Mouse (Mus musculus): Measurements from ENCODE around the gene Polm. TPM values are rescaled to one million over a fixed set of nuclear protein-coding genes. Genes with fewer than 3 reads are reported as not detected.
A peak's percentile ranks its signal among the peaks of the same experiment; 100 is the strongest.

The Polm gene
- polyA plus RNA-seq, 1 experiment from 2014 or later: 9.9 TPM

DNA sequence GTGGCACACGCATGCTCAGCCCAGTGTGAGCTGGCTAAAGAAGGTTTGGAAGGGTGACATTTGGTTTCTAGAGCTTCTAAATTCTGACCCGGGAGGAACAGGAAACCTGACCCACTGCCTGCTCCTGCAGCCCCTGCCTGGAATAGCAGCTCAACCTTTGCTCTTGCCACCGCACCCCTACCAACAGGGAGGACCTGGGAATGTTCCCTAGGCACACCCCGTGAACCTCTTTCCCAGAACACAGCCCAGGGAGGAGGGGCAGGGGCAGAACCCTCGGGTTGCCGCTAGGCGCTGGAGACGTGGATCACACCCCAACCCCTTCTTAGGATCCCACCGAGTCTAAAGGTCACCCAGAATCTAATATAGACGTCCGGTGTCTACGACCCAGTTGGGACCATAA, 35.8 kb downstream of the Polm start:
- no peak overlapping the region for H3K9ac ChIP-seq
- 70% methylated on average over 12 of the region's 12 CpGs for WGBS
- H3K9me3 ChIP-seq: no peaks in the 10 kb centered on the region
- ATAC-seq (ENCODE audit: insufficient number of reproducible peaks, insufficient read depth, low FRiP score, low TSS enrichment): no peak
- H3K27ac ChIP-seq: no peak overlapping the region
- no peak overlapping the region for H3K4me3 ChIP-seq
- no peaks in the 10 kb centered on the region for H3K27me3 ChIP-seq
- peaks cover 18% of the 10 kb centered on the region for H3K4me1 ChIP-seq
- H3K36me3 ChIP-seq: peaks cover 43% of the 10 kb centered on the region
- H3K4me2 ChIP-seq (replicated peaks): no peak overlapping the region

DNA sequence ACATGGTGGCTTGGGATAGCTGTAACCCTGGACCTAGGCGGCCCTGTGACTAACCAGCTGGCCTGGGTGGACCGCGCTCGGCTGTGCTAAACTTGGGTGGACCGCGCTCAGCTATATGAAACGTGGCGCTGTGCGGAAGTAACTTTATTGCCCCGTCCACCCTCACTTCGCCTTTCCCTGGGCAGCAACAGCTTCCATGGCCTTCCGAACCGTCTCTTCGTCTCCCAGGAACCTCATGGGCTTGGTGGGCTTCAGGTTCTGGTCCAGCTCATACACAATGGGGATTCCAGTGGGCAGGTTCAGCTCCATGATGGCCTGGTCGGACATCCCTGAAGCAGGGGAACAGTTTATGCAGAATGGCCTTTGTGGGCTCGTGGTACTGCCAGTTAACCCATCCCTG, 36.3 kb downstream of the Polm start:
- Histone ChIP-seq H3K27me3 (no peaks in the 10 kb centered on the region), H3K4me3 (no peak overlapping the region), H3K9ac (no peak overlapping the region), H3K27ac (no peak overlapping the region), H3K9me3 (no peaks in the 10 kb centered on the region), H3K4me2 (replicated peaks) (no peak overlapping the region), H3K4me1 (peaks cover 18% of the 10 kb centered on the region), H3K36me3 (peaks cover 48% of the 10 kb centered on the region)
- no peak for ATAC-seq (ENCODE audit: insufficient number of reproducible peaks, insufficient read depth, low FRiP score, low TSS enrichment)
- WGBS: 94% methylated on average over 16 of the region's 16 CpGs

DNA sequence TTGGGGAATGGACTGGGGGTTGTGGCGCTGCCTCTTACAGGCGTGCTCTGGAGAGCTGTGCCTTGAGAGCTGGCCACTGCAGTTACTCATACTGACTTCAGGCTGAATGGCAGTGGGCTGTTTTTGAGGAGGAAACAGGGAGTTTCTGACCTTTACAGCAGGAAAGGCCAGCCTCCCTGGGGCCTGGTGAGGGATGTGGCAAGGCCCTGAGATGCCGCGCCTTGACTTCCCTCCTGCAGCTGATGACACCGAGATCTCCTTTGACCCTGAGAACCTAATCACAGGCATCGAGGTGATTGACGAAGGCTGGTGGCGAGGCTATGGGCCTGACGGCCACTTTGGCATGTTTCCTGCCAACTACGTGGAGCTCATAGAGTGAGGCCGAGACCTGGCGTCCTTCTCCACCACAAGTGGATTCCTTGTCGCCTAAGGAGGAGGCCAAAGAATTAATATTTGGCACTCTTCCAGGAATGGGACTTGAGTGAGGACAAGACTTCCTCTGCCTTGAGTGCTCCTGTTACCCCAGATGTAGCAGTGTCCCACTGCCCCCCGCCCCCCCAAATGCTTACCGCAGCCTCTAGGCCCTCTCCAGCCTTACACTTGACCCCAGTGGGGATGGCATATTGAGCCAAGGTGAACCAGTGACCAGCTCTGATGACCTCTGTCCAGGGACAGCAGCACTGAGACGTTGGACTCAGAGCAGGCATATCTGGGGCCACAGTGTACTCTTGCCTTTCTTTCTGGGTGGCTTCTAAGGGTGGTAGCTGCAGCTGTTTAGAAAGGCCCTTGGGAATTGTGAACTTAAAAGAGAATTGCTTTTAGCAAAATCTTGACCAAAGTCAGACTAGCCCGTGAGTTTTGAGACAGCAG, 38.0 kb downstream of the Polm start:
- no peak for ATAC-seq (ENCODE audit: insufficient number of reproducible peaks, insufficient read depth, low FRiP score, low TSS enrichment)
- H3K9me3 ChIP-seq: no peaks in the 10 kb centered on the region
- no peak overlapping the region for H3K4me2 ChIP-seq (replicated peaks)
- H3K4me1 ChIP-seq: peaks cover 18% of the 10 kb centered on the region
- H3K27me3 ChIP-seq: no peaks in the 10 kb centered on the region
- H3K36me3 ChIP-seq: peaks cover 64% of the 10 kb centered on the region
- no peak overlapping the region for H3K27ac ChIP-seq
- no peak overlapping the region for H3K9ac ChIP-seq
- WGBS: 84% methylated on average over 17 of the region's 17 CpGs
- no peak overlapping the region for H3K4me3 ChIP-seq

DNA sequence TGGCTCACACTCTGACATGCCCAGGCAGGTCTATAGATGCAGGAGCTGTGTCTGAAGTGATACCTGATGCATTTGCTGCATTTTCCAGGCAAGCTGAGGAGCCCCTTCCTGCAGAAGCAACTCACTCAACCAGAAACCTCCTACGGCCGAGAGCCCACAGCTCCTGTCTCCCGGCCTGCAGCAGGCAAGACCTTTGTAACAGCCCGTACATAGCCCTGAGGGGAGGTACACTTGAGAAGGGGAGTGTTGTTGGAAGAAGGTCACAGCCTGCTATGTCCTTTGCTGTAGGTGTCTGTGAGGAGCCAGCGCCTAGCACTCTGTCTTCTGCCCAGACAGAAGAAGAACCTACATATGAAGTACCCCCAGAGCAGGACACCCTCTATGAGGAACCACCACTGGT, 39.9 kb downstream of the Polm start:
- peak overlapping the region; percentile 11; the same call in 1 of the 2 replicates for H3K27ac ChIP-seq
- H3K9ac ChIP-seq: no peak overlapping the region
- H3K4me1 ChIP-seq: peaks cover 8% of the 10 kb centered on the region; the same call in 1 of the 2 replicates
- WGBS: 86% methylated on average over 5 of the region's 5 CpGs
- no peaks in the 10 kb centered on the region for H3K27me3 ChIP-seq
- H3K4me3 ChIP-seq: no peak overlapping the region
- ATAC-seq (ENCODE audit: insufficient number of reproducible peaks, insufficient read depth, low FRiP score, low TSS enrichment): no peak
- H3K36me3 ChIP-seq: peaks cover 81% of the 10 kb centered on the region
- H3K9me3 ChIP-seq: no peaks in the 10 kb centered on the region
- no peak overlapping the region for H3K4me2 ChIP-seq (replicated peaks)

DNA sequence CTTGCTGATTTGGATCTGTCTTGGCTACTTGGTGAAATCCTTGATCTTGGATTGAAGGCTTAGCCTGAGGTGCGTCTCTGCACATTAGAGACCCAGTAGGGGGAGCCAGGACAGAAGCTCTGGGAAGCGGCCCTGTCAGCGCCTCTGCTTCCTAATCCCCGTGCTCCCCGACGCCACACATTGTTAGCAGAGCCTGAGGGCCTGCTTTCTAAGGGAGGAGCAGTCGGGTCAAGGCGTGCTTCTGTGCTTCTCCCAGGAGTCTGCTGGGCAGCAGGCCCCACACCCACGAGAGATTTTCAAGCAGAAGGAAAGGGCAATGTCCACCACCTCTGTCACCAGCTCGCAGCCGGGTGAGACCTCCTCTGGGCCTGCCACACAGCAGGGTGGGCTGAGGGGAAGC, 40.4 kb downstream of the Polm start:
- H3K4me2 ChIP-seq (replicated peaks): no peak overlapping the region
- H3K4me3 ChIP-seq: no peak overlapping the region
- H3K9ac ChIP-seq: no peak overlapping the region
- 66% methylated on average over 11 of the region's 11 CpGs for WGBS
- peaks cover 4% of the 10 kb centered on the region; the same call in 1 of the 2 replicates for H3K4me1 ChIP-seq
- peak overlapping the region; percentile 11; the same call in 1 of the 2 replicates for H3K27ac ChIP-seq
- ATAC-seq (ENCODE audit: insufficient number of reproducible peaks, insufficient read depth, low FRiP score, low TSS enrichment): no peak
- no peaks in the 10 kb centered on the region for H3K9me3 ChIP-seq
- no peaks in the 10 kb centered on the region for H3K27me3 ChIP-seq
- peaks cover 86% of the 10 kb centered on the region for H3K36me3 ChIP-seq

DNA sequence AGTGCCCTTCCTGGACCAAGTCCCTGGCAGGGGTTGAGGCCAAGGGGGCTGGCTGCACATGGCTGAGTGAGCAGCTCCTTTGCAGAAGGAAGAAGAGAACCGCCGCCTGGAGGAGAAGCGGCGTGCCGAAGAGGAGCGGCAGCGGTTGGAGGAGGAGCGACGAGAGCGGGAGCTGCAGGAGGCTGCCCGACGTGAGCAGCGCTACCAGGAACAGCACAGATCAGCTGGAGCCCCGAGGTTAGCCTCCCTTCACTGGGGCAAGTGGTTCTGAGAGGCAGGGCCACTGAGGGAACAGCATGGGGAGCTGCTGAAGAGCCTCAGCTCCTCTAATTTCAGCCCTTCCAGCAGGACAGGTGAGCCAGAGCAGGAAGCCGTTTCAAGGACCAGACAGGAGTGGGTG, 40.9 kb downstream of the Polm start:
- Histone ChIP-seq H3K9me3 (no peaks in the 10 kb centered on the region), H3K27me3 (no peaks in the 10 kb centered on the region), H3K4me1 (no peaks in the 10 kb centered on the region), H3K27ac (no peak overlapping the region), H3K9ac (no peak overlapping the region), H3K4me2 (replicated peaks) (no peak overlapping the region), H3K36me3 (peaks cover 91% of the 10 kb centered on the region), H3K4me3 (no peak overlapping the region)
- ATAC-seq (ENCODE audit: insufficient number of reproducible peaks, insufficient read depth, low FRiP score, low TSS enrichment): no peak
- WGBS: 87% methylated on average over 15 of the region's 15 CpGs

DNA sequence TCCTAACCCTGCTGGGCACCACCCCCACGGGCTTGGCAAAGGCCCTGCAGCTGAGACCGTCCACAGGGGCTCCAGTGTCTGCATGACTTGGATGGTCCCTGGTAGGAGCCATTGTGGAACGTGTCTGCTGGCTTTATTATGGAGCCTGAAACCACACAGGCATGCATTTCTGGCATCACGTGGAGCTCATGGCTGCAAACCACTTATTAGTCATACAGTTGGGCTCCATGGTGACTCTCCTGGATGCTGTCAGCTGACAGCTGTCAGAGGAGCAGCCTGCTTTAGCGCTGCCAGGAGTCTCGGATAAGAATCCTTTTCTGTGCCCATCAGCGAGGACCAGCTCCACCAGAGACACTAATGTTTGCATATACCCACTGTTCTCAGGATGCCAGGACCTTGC, 42.1 kb downstream of the Polm start:
- Histone ChIP-seq H3K27ac (no peak overlapping the region), H3K4me2 (replicated peaks) (no peak overlapping the region), H3K9me3 (no peaks in the 10 kb centered on the region), H3K27me3 (no peaks in the 10 kb centered on the region), H3K36me3 (peaks cover 92% of the 10 kb centered on the region), H3K9ac (no peak overlapping the region), H3K4me1 (no peaks in the 10 kb centered on the region), H3K4me3 (no peak overlapping the region)
- WGBS: 94% methylated on average over 7 of the region's 7 CpGs
- ATAC-seq (ENCODE audit: insufficient number of reproducible peaks, insufficient read depth, low FRiP score, low TSS enrichment): no peak

DNA sequence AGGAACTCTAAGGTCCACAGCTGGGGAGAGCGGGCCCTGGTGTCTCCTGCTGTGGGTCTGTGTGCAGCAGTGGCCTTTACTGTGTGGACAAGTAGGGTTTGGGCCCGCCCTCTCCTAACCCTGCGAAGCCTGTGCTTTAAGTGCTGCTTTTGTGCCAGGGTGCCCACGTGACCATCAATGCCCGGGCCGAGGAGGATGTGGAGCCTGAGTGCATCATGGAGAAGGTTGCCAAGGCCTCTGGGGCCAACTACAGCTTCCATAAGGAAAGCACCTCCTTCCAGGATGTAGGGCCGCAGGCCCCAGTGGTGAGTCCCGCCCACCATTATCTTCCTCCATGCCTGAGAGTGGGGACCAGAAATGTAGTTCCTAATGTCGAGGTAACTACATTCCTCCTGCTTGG, 42.5 kb downstream of the Polm start:
- Histone ChIP-seq H3K27me3 (no peaks in the 10 kb centered on the region), H3K36me3 (peaks cover 89% of the 10 kb centered on the region), H3K4me1 (no peaks in the 10 kb centered on the region), H3K4me3 (no peak overlapping the region), H3K4me2 (replicated peaks) (no peak overlapping the region), H3K9ac (no peak overlapping the region), H3K9me3 (no peaks in the 10 kb centered on the region), H3K27ac (no peak overlapping the region)
- no peak for ATAC-seq (ENCODE audit: insufficient number of reproducible peaks, insufficient read depth, low FRiP score, low TSS enrichment)
- WGBS: 93% methylated on average over 9 of the region's 9 CpGs

DNA sequence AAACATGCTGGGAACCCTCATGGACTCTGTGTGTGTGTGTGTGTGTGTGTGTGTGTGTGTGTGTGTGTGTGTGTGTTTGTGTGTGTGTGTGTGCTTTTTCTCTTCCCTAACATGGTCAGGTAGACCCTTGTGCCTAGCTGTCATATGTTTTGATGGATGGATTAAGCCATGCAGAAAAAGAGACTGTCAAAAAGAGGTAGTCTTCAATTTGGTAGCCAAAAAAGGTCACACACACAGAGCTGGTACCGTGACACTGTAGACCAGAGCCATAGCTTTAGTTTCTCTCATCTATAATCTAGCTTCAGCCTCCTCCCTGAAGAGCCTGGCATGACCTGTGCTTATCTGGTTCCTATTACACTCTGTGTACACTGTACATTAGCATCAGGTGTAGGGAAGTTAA, 47.4 kb downstream of the Polm start:
- H3K27me3 ChIP-seq: no peaks in the 10 kb centered on the region
- no peak overlapping the region for H3K27ac ChIP-seq
- no peak overlapping the region for H3K4me2 ChIP-seq (replicated peaks)
- no peak for ATAC-seq (ENCODE audit: insufficient number of reproducible peaks, insufficient read depth, low FRiP score, low TSS enrichment)
- H3K4me1 ChIP-seq: peaks cover 19% of the 10 kb centered on the region
- H3K36me3 ChIP-seq: peaks cover 43% of the 10 kb centered on the region
- H3K9me3 ChIP-seq: no peaks in the 10 kb centered on the region
- whole genome bisulfite sequencing: 88% methylated on average over 1 of the region's 1 CpGs
- no peak overlapping the region for H3K9ac ChIP-seq
- no peak overlapping the region for H3K4me3 ChIP-seq

DNA sequence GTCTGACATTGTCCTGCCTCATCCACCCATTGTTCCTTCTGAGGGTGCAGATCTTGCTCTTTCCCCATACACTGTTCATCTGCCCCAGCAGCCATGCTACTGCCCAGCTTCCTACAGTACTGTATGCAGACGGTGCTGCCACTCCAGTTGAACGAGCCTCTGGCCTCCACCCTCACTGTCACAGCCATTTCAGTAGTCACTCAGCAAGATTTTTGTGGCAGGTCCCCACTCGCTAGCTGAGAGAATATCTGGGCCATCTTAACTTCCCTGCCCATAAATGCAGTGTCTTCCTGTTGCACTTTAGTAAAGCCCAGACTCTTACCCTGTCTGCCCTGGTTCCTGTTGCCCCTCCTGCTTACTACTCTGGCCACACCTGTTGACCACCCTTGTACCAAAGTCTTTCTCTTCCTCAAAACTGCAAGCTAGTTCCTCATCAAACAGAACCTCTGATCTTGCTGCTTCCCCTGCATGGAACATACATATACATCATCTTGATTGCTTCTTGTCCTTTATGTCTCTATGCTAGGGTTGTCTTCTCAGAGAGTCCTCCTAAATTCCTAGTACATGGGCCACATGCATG, 48.0 kb downstream of the Polm start:
- Histone ChIP-seq H3K4me2 (replicated peaks) (peak overlapping the region; percentile 75), H3K36me3 (peaks cover 37% of the 10 kb centered on the region), H3K4me3 (peak overlapping the region; percentile 85), H3K9me3 (no peaks in the 10 kb centered on the region), H3K4me1 (peaks cover 19% of the 10 kb centered on the region), H3K27me3 (no peaks in the 10 kb centered on the region), H3K27ac (no peak overlapping the region), H3K9ac (no peak overlapping the region)
- ATAC-seq (ENCODE audit: insufficient number of reproducible peaks, insufficient read depth, low FRiP score, low TSS enrichment): no peak
- 77% methylated on average over 3 of the region's 3 CpGs for WGBS

DNA sequence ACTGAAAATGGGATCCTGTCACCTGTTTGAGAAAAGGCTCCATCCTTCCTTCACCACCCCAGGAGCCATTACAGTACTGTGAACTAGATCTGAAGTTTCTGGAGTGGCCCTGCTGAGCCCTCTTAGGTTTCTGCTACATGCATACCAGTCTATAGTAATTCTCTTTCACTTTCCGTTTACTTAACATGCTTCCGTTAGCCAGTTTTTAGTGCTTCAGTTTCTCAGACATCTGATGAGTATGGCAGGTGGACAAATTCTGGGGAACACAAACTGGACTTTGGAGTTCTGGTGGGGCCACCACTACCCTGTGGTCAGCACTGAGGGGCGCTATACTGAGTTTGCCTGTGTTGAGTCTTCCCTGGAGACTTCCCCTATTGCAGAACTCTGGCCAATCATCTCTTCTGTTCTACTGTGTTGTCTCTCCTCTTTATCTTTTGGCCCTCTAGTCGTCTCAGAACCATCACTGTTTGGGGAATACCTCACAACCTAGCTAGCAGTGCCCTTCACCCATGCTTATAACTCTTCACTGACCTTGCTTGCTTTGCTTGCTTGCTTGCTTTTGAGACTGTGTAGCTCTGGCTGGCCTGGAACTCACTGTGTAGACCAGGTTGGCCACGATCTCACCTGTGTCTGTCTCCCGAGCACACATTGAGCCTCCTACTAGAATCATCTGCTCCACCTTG, 48.6 kb downstream of the Polm start:
- Histone ChIP-seq H3K4me3 (peak overlapping the region; percentile 85), H3K27ac (peak overlapping the region; percentile 91), H3K36me3 (peaks cover 30% of the 10 kb centered on the region), H3K4me2 (replicated peaks) (peak overlapping the region; percentile 75), H3K4me1 (peaks cover 19% of the 10 kb centered on the region), H3K9ac (peak overlapping the region; percentile 85), H3K9me3 (no peaks in the 10 kb centered on the region), H3K27me3 (no peaks in the 10 kb centered on the region)
- 73% methylated on average over 6 of the region's 6 CpGs for WGBS
- no peak for ATAC-seq (ENCODE audit: insufficient number of reproducible peaks, insufficient read depth, low FRiP score, low TSS enrichment)

Data from embryonic facial prominence, embryonic 12.5 days (tissue).